ENCODE assay signal across 19 mouse cellular contexts in genomic region chr9:102631589-102632147, GRCm38 (mm10). TPM values are rescaled to one million over a fixed set of nuclear protein-coding genes. Genes with fewer than 3 reads are reported as not detected.
A peak's percentile ranks its signal among the peaks of the same experiment; 100 is the strongest.
DNase-seq lines count a peak whose midpoint lies in the region; ATAC-seq and TF ChIP-seq lines count a peak whose summit lies in the region.
"Had no signal": no experiment of that assay in that cellular context is flagged by ENCODE, and none has a peak within 500 bp of the region (broad histone marks: within the 10 kb centered on the region; RNA-seq: fewer than 3 reads in every experiment).

No protein-coding gene starts in this region.

- peaks cover 40% of the 10 kb centered on the region for H3K36me3 ChIP-seq in kidney, embryonic 15.5 days
- H3K36me3 ChIP-seq in spleen, adult 2 months (ENCODE audit: control insufficient read depth, insufficient read depth, low read length), result peaks cover 5% of the 10 kb centered on the region; the same call in 1 of the 2 replicates
- peaks cover 23% of the 10 kb centered on the region; the same call in 1 of the 2 replicates for H3K36me3 ChIP-seq in embryonic facial prominence, embryonic 15.5 days
- no peaks in the 10 kb centered on the region for H3K36me3 ChIP-seq in stomach, embryonic 15.5 days

- no peak for ATAC-seq in kidney, embryonic 15.5 days (replicated peaks; ENCODE audit: low FRiP score)
- no peak for ATAC-seq in embryonic facial prominence, embryonic 15.5 days (ENCODE audit: insufficient number of reproducible peaks, low FRiP score, low TSS enrichment, low read depth)
- ATAC-seq in stomach, embryonic 15.5 days (ENCODE audit: insufficient read depth, low FRiP score, low read depth), result no peak
- ATAC-seq in erythroid progenitor cell, adult 5-6 weeks (replicated peaks; ENCODE audit: low FRiP score, poor library complexity, severe bottlenecking), result no peak
- ATAC-seq: midbrain, embryonic 15.5 days; Patski had no signal

- TF ChIP-seq CTCF in spleen, adult 2 months (IDR thresholded peaks at IDR 0.05; ENCODE audit: extremely low read depth, insufficient read depth, insufficient read length, insufficient replicate concordance), result no peak
- TF ChIP-seq CTCF in layer of hippocampus, adult 2 months (conservative IDR thresholded peaks at IDR 0.05), result no peak

- H3K4me1 ChIP-seq in kidney, embryonic 15.5 days, result peaks cover 18% of the 10 kb centered on the region
- H3K4me1 ChIP-seq in spleen, adult 2 months (ENCODE audit: control insufficient read depth, insufficient read depth, insufficient read length), result peaks cover 8% of the 10 kb centered on the region; the same call in 1 of the 2 replicates
- peaks cover 12% of the 10 kb centered on the region for H3K4me1 ChIP-seq in embryonic facial prominence, embryonic 15.5 days
- H3K4me1 ChIP-seq in stomach, embryonic 15.5 days, result peaks cover 14% of the 10 kb centered on the region

- 0 out of 2 replicates have a peak overlapping the region, but pooled peaks have one; percentile 14 for H3K9ac ChIP-seq in kidney, embryonic 15.5 days
- no peak overlapping the region for H3K9ac ChIP-seq in embryonic facial prominence, embryonic 15.5 days
- H3K9ac ChIP-seq in stomach, embryonic 15.5 days, result no peak overlapping the region
- H3K9ac ChIP-seq: heart, embryonic 13.5 days; hindbrain, embryonic 14.5 days; midbrain, embryonic 15.5 days had no signal

- DNase-seq in kidney, adult 8-10 months, result no peak
- DNase-seq in spleen, adult 2 months (ENCODE audit: low read depth in 1 of 2, low spot score in 2 of 2), result no peak
- DNase-seq in spleen, postnatal 4 days (ENCODE audit: low spot score in 2 of 2), result no peak
- no peak for DNase-seq in layer of hippocampus, adult 2 months (ENCODE audit: low spot score in 2 of 2)
- DNase-seq: adrenal gland, postnatal 10 days; cerebellum, adult 9-10 months; lung, adult 18-20 months; right cerebral cortex, postnatal 25 days; thymus, postnatal 4 days had no signal

- 51% methylated on average over 2 of the region's 2 CpGs for WGBS in kidney, embryonic 15.5 days
- WGBS in spleen, adult 2 months, result 41% methylated on average over 2 of the region's 2 CpGs
- 45% methylated on average over 2 of the region's 2 CpGs for WGBS in embryonic facial prominence, embryonic 15.5 days
- WGBS in stomach, embryonic 15.5 days, result 63% methylated on average over 2 of the region's 2 CpGs

- no peak overlapping the region for H3K4me2 ChIP-seq in kidney, embryonic 15.5 days
- no peak overlapping the region for H3K4me2 ChIP-seq in embryonic facial prominence, embryonic 15.5 days (replicated peaks)
- H3K4me2 ChIP-seq in stomach, embryonic 15.5 days, result no peak overlapping the region
- H3K4me2 ChIP-seq: heart, embryonic 13.5 days; hindbrain, embryonic 14.5 days; liver, embryonic 11.5 days; midbrain, embryonic 15.5 days had no signal

- H3K27me3 ChIP-seq in kidney, embryonic 15.5 days, result no peaks in the 10 kb centered on the region
- H3K27me3 ChIP-seq in spleen, adult 2 months (ENCODE audit: control insufficient read depth, insufficient read depth, low read length), result no peaks in the 10 kb centered on the region
- H3K27me3 ChIP-seq in embryonic facial prominence, embryonic 15.5 days, result no peaks in the 10 kb centered on the region
- no peaks in the 10 kb centered on the region for H3K27me3 ChIP-seq in stomach, embryonic 15.5 days (replicated peaks)
- H3K27me3 ChIP-seq: heart, embryonic 13.5 days; midbrain, embryonic 15.5 days; Patski had no signal

- no peak overlapping the region for H3K4me3 ChIP-seq in kidney, embryonic 15.5 days (replicated peaks)
- no peak overlapping the region for H3K4me3 ChIP-seq in spleen, adult 2 months (ENCODE audit: extremely low read depth, insufficient read depth, insufficient read length)
- no peak overlapping the region for H3K4me3 ChIP-seq in embryonic facial prominence, embryonic 15.5 days (replicated peaks)
- no peak overlapping the region for H3K4me3 ChIP-seq in stomach, embryonic 15.5 days (replicated peaks)
- H3K4me3 ChIP-seq in layer of hippocampus, adult 2 months, result no peak overlapping the region
- H3K4me3 ChIP-seq: forebrain, embryonic 10.5 days; heart, embryonic 13.5 days; midbrain, embryonic 15.5 days had no signal

- H3K27ac ChIP-seq in kidney, embryonic 15.5 days, result peak overlapping the region; percentile 41; the same call in 1 of the 2 replicates
- 0 out of 2 replicates have a peak overlapping the region, but pooled peaks have one; percentile 2 for H3K27ac ChIP-seq in spleen, adult 2 months (ENCODE audit: insufficient read depth, low read length)
- H3K27ac ChIP-seq in embryonic facial prominence, embryonic 15.5 days (replicated peaks), result peak overlapping the region; percentile 17; the same call in 1 of the 2 replicates
- H3K27ac ChIP-seq in stomach, embryonic 15.5 days, result 0 out of 2 replicates have a peak overlapping the region, but pooled peaks have one; percentile 10
- no peak overlapping the region for H3K27ac ChIP-seq in layer of hippocampus, adult 2 months
- H3K27ac ChIP-seq: forebrain, embryonic 10.5 days; heart, embryonic 13.5 days; hindbrain, embryonic 14.5 days; midbrain, embryonic 15.5 days had no signal

- TF ChIP-seq POLR2A in spleen, adult 2 months (IDR thresholded peaks at IDR 0.05; ENCODE audit: low read depth, low read length), result no peak

- H3K9me3 ChIP-seq in kidney, embryonic 15.5 days (replicated peaks), result no peaks in the 10 kb centered on the region
- H3K9me3 ChIP-seq in embryonic facial prominence, embryonic 15.5 days (replicated peaks), result no peaks in the 10 kb centered on the region
- H3K9me3 ChIP-seq in stomach, embryonic 15.5 days, result no peaks in the 10 kb centered on the region
- H3K9me3 ChIP-seq: forebrain, embryonic 10.5 days; heart, embryonic 13.5 days; midbrain, embryonic 15.5 days had no signal

RNA-seq across cellular contexts. Expression of gene Cep63, which starts 5.3 kb away (rescaled TPM):
- polyA plus RNA-seq in kidney, embryonic 15.5 days (2015; fragmentation: Nextera tagmentation; extraction: Ambion mirVana), result 59.3 and 61.7 TPM in 2 replicates
- 4.1 and 4.2 TPM in 2 replicates for polyA plus RNA-seq in spleen, adult 2 months (2012; rRNA removed)
- 49.0 and 49.3 TPM in 2 replicates for polyA plus RNA-seq in embryonic facial prominence, embryonic 15.5 days (2015; fragmentation: Nextera tagmentation; extraction: Ambion mirVana)
- polyA plus RNA-seq in stomach, embryonic 15.5 days (2015; fragmentation: Nextera tagmentation; extraction: Ambion mirVana), result 41.0 and 48.7 TPM in 2 replicates
- 31.7 and 33.5 TPM in 2 replicates for total RNA-seq in erythroid progenitor cell, adult 5-6 weeks (2015; ENCODE audit: low replicate concordance)
- total RNA-seq in erythroid progenitor cell, adult 5-6 weeks (2017; ENCODE audit: low replicate concordance), result 15.7 and 25.6 TPM in 2 replicates
- 10 to 100 TPM; 30.9 to 32.4 TPM for total RNA-seq in layer of hippocampus, adult 2 months (2021)

RNA-seq across cellular contexts. Expression of gene Anapc13, which starts 5.6 kb away (rescaled TPM):
- 197 and 211 TPM in 2 replicates for polyA plus RNA-seq in kidney, embryonic 15.5 days (2015; fragmentation: Nextera tagmentation; extraction: Ambion mirVana)
- polyA plus RNA-seq in spleen, adult 2 months (2012; rRNA removed), result 26.7 and 34.1 TPM in 2 replicates
- polyA plus RNA-seq in embryonic facial prominence, embryonic 15.5 days (2015; fragmentation: Nextera tagmentation; extraction: Ambion mirVana), result 182 and 192 TPM in 2 replicates
- polyA plus RNA-seq in stomach, embryonic 15.5 days (2015; fragmentation: Nextera tagmentation; extraction: Ambion mirVana), result 191 and 196 TPM in 2 replicates
- total RNA-seq in erythroid progenitor cell, adult 5-6 weeks (2015; ENCODE audit: low replicate concordance), result 56.2 and 78.8 TPM in 2 replicates
- 20.7 and 35.0 TPM in 2 replicates for total RNA-seq in erythroid progenitor cell, adult 5-6 weeks (2017; ENCODE audit: low replicate concordance)
- total RNA-seq in layer of hippocampus, adult 2 months (2021), result 100 to 1,000 TPM in 1 of 2 experiments, 10 to 100 TPM in 1; 99.5 to 106 TPM
